Mouse (Mus musculus): Measurements from ENCODE around the gene Mif4gd. TPM values are rescaled to one million over a fixed set of nuclear protein-coding genes. Genes with fewer than 3 reads are reported as not detected.
"Not testable (repeated sequence)": the region's sequence is repeated elsewhere in the genome, so short reads cannot be mapped to it uniquely, and the experiment has no call there.

Gene Mif4gd
- total and polyA plus RNA-seq, 2 experiments: 35.5 to 108 TPM

DNA sequence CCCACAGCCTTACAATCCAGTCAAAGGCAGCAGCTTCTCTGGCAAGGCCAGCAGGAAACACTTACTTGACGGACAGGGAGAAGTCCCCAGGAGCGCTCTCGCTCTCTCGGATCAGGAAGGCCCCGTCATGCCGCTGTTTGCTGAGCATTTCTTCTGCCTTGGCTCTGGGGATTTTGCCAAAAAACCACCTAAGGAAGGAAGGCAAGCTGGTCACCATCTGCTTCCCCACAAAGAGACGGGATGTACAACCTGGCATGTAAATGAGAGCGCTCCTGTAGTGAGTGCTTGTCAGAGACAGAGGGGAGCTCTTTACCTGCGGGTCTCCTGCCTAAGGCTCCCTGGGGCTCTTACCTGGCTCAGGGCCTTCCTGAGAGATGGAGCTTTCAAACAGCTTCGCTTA lies 36.9 kb upstream of the Mif4gd start:
- H3K79me2 ChIP-seq (ENCODE audit: control insufficient read depth, insufficient read depth, low read length): no peaks in the 10 kb centered on the region; the same call in 1 of the 2 replicates
- no peak for TF ChIP-seq CTCF (IDR thresholded peaks at IDR 0.05; ENCODE audit: low read depth, low read length)
- no peak for TF ChIP-seq POLR2A (IDR thresholded peaks at IDR 0.05; ENCODE audit: extremely low read depth, insufficient read depth, low read length)
- no peak for DNase-seq (ENCODE audit: extremely low read depth, low read depth, low spot score)
- peaks cover 9% of the 10 kb centered on the region for H3K36me3 ChIP-seq (ENCODE audit: control insufficient read depth, insufficient read depth, low read length)
- no peak overlapping the region for H3K27ac ChIP-seq (replicated peaks; ENCODE audit: insufficient read depth, low read depth, low read length)
- no peaks in the 10 kb centered on the region for H3K27me3 ChIP-seq (ENCODE audit: control insufficient read depth, insufficient read depth, low read length)
- 86% methylated on average over 10 of the region's 10 CpGs for WGBS
- no peak overlapping the region for H3K9ac ChIP-seq (ENCODE audit: low read depth, low read length)
- H3K4me3 ChIP-seq (ENCODE audit: insufficient read depth, low read depth, low read length): no peak overlapping the region
- no peaks in the 10 kb centered on the region for H3K4me1 ChIP-seq (ENCODE audit: control insufficient read depth, insufficient read depth, low read length)

DNA sequence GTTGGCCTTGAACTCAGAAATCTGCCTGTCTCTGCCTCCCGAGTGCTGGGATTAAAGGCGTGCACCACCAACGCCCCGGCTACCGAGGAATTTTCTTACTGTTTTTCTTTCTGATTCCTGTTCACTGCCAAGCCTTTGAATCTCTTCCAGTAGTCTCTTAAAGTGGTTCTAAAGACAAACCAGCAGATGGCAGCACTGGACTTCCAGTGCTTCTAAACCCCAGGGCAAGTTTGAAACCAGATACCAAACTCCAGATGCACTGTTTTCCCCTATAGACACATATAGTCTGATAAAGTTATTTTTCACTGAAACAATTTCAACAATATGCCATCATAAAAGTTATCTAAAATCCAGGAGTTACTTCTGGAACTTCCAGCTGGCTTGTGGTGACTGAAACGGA lies 34.7 kb upstream of the Mif4gd start:
- Histone ChIP-seq H3K4me3 (ENCODE audit: insufficient read depth, low read depth, low read length) (no peak overlapping the region), H3K36me3 (ENCODE audit: control insufficient read depth, insufficient read depth, low read length) (peaks cover 6% of the 10 kb centered on the region), H3K9ac (ENCODE audit: low read depth, low read length) (no peak overlapping the region), H3K79me2 (ENCODE audit: control insufficient read depth, insufficient read depth, low read length) (no peaks in the 10 kb centered on the region), H3K27ac (replicated peaks; ENCODE audit: insufficient read depth, low read depth, low read length) (no peak overlapping the region), H3K27me3 (ENCODE audit: control insufficient read depth, insufficient read depth, low read length) (no peaks in the 10 kb centered on the region), H3K4me1 (ENCODE audit: control insufficient read depth, insufficient read depth, low read length) (no peaks in the 10 kb centered on the region)
- DNase-seq (ENCODE audit: extremely low read depth, low read depth, low spot score): peak; percentile 61
- peak; percentile 54 for TF ChIP-seq CTCF (IDR thresholded peaks at IDR 0.05; ENCODE audit: low read depth, low read length)
- no peak for TF ChIP-seq POLR2A (IDR thresholded peaks at IDR 0.05; ENCODE audit: extremely low read depth, insufficient read depth, low read length)
- 35% methylated on average over 6 of the region's 6 CpGs for WGBS

DNA sequence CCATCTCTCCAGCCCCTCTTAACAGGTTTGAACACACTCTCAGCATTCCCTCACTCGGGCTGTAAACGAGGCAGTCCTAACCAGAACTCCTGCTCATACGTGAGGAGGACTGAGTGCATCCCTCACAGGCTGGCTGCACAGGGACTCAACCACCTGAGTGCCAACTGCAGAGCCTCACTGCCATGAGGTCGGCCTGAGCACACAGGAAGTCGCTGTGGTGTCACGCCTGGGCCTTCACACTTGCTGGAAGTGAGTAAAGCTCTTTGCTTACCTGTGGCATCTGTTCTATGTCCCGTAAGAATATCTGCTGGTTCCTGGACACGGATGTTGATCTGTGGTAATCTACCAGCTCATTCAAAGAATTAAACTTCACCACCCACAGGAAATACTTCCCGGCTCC lies 33.7 kb upstream of the Mif4gd start:
- WGBS: 95% methylated on average over 9 of the region's 9 CpGs
- H3K79me2 ChIP-seq (ENCODE audit: control insufficient read depth, insufficient read depth, low read length): no peaks in the 10 kb centered on the region
- no peaks in the 10 kb centered on the region for H3K4me1 ChIP-seq (ENCODE audit: control insufficient read depth, insufficient read depth, low read length)
- peaks cover 6% of the 10 kb centered on the region for H3K36me3 ChIP-seq (ENCODE audit: control insufficient read depth, insufficient read depth, low read length)
- DNase-seq (ENCODE audit: extremely low read depth, low read depth, low spot score): no peak
- no peak overlapping the region for H3K4me3 ChIP-seq (ENCODE audit: insufficient read depth, low read depth, low read length)
- no peak overlapping the region for H3K9ac ChIP-seq (ENCODE audit: low read depth, low read length)
- TF ChIP-seq POLR2A (IDR thresholded peaks at IDR 0.05; ENCODE audit: extremely low read depth, insufficient read depth, low read length) (no peak), CTCF (IDR thresholded peaks at IDR 0.05; ENCODE audit: low read depth, low read length) (no peak)
- H3K27me3 ChIP-seq (ENCODE audit: control insufficient read depth, insufficient read depth, low read length): no peaks in the 10 kb centered on the region
- H3K27ac ChIP-seq (replicated peaks; ENCODE audit: insufficient read depth, low read depth, low read length): no peak overlapping the region

DNA sequence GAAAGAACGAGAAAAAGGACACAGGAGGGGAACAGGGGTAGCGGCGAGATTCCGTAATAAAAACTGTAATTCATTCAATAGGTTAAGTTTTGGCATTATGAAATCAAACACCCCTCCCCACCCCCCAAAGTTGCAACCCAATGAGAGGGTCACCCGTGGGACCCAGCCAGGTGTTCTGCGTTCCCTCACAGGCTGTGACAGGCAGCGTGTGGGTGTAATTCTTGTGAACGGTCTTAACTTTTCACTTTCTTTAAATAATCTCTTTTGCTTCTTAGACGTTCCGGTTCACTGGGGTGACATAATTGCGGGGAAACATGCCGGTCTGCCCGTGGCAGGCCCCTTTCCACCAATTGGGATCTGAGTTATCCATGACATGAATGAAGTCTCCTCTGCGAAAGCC lies 32.7 kb upstream of the Mif4gd start:
- not testable (repeated sequence) for H3K27me3 ChIP-seq (ENCODE audit: control insufficient read depth, insufficient read depth, low read length); H3K36me3 ChIP-seq (ENCODE audit: control insufficient read depth, insufficient read depth, low read length); H3K27ac ChIP-seq (replicated peaks; ENCODE audit: insufficient read depth, low read depth, low read length); H3K4me3 ChIP-seq (ENCODE audit: insufficient read depth, low read depth, low read length); H3K4me1 ChIP-seq (ENCODE audit: control insufficient read depth, insufficient read depth, low read length); H3K79me2 ChIP-seq (ENCODE audit: control insufficient read depth, insufficient read depth, low read length); DNase-seq (ENCODE audit: extremely low read depth, low read depth, low spot score); H3K9ac ChIP-seq (ENCODE audit: low read depth, low read length)
- 91% methylated on average over 14 of the region's 14 CpGs for WGBS

DNA sequence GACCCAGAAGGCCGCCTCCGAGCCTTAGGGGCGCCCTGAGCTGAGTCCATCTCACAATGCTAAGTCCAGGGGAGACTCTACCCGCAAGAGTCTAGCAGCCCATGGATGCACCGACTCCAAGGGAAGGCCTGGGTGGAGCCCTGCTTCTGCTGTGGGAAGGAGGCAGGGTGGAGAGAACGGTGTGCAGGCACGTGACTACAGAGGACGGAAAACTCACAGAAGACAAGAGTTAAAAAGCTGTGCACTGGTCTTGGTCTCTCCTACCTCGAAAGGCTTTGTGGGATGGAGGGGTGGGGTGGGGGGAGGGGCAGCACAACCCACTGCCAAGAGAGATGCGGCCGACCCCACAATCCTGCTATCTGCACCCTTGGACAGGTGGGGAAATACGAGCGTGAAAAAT lies 31.5 kb upstream of the Mif4gd start:
- 89% methylated on average over 13 of the region's 13 CpGs for WGBS
- Histone ChIP-seq H3K79me2 (ENCODE audit: control insufficient read depth, insufficient read depth, low read length) (no peaks in the 10 kb centered on the region), H3K27me3 (ENCODE audit: control insufficient read depth, insufficient read depth, low read length) (no peaks in the 10 kb centered on the region), H3K4me1 (ENCODE audit: control insufficient read depth, insufficient read depth, low read length) (no peaks in the 10 kb centered on the region), H3K4me3 (ENCODE audit: insufficient read depth, low read depth, low read length) (no peak overlapping the region), H3K9ac (ENCODE audit: low read depth, low read length) (no peak overlapping the region), H3K27ac (replicated peaks; ENCODE audit: insufficient read depth, low read depth, low read length) (no peak overlapping the region), H3K36me3 (ENCODE audit: control insufficient read depth, insufficient read depth, low read length) (peaks cover 2% of the 10 kb centered on the region; the same call in 1 of the 2 replicates)
- no peak for DNase-seq (ENCODE audit: extremely low read depth, low read depth, low spot score)
- no peak for TF ChIP-seq CTCF (IDR thresholded peaks at IDR 0.05; ENCODE audit: low read depth, low read length)
- TF ChIP-seq POLR2A (IDR thresholded peaks at IDR 0.05; ENCODE audit: extremely low read depth, insufficient read depth, low read length): no peak

DNA sequence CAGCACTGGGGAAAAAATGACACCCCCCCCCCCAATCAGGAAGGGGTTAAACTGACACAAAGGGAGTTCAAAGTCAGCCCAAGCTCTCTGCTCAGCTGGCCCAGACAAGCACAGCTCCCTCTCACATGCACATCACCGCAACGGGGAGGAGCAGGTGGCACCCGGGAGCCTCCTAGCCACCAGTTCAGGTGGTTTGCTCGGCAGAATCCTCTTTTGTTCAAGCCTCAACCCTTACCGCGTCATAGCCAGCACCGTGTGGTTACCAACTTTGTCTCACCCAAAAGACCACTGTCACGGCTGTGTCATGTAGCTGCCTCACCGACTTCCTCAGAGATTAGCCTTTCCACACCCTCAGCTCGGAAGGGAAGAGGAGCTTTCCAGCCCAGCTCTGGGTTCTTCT lies 30.5 kb upstream of the Mif4gd start:
- Histone ChIP-seq H3K9ac (ENCODE audit: low read depth, low read length) (no peak overlapping the region), H3K36me3 (ENCODE audit: control insufficient read depth, insufficient read depth, low read length) (peaks cover 2% of the 10 kb centered on the region; the same call in 1 of the 2 replicates), H3K27ac (replicated peaks; ENCODE audit: insufficient read depth, low read depth, low read length) (no peak overlapping the region), H3K27me3 (ENCODE audit: control insufficient read depth, insufficient read depth, low read length) (no peaks in the 10 kb centered on the region), H3K4me1 (ENCODE audit: control insufficient read depth, insufficient read depth, low read length) (no peaks in the 10 kb centered on the region), H3K79me2 (ENCODE audit: control insufficient read depth, insufficient read depth, low read length) (no peaks in the 10 kb centered on the region), H3K4me3 (ENCODE audit: insufficient read depth, low read depth, low read length) (no peak overlapping the region)
- no peak for DNase-seq (ENCODE audit: extremely low read depth, low read depth, low spot score)
- WGBS: 74% methylated on average over 10 of the region's 10 CpGs
- no peak for TF ChIP-seq CTCF (IDR thresholded peaks at IDR 0.05; ENCODE audit: low read depth, low read length)
